Mouse (Mus musculus): ENCODE measurements around the gene Lmtk2. TPM values are rescaled to one million over a fixed set of nuclear protein-coding genes. Genes with fewer than 3 reads are reported as not detected.
A peak's percentile ranks its signal among the peaks of the same experiment; 100 is the strongest.

Lmtk2 gene
- polyA plus RNA-seq, 1 experiment from 2014 or later = 3.5 TPM

- WGBS = 22% methylated on average over 8 of the region's 8 CpGs
Observed at GRCm38 (mm10) chr5:144098640-144098929, 1.7 kb upstream of the Lmtk2 start.

GRCm38 (mm10) chr5:144100948-144101347 is 712 bp downstream of the Lmtk2 start:
- ATAC-seq (replicated peaks; ENCODE audit: extremely low read depth, insufficient read depth, low FRiP score) = 0 out of 2 replicates have a peak, but pooled peaks have one; percentile 3
- peak overlapping the region; percentile 97 for H3K4me3 ChIP-seq (ENCODE audit: low read length)
- peak overlapping the region; percentile 93 for H3K9ac ChIP-seq (ENCODE audit: low read length)
- H3K27ac ChIP-seq (ENCODE audit: low read length) = peak overlapping the region; percentile 83; the same call in 1 of the 2 replicates
- 2% methylated on average over 19 of the region's 20 CpGs for WGBS
- no peaks in the 10 kb centered on the region for H3K36me3 ChIP-seq (ENCODE audit: control insufficient read depth, insufficient read depth)
- H3K4me2 ChIP-seq (ENCODE audit: low read depth, low read length) = peak overlapping the region; percentile 81
- peaks cover 3% of the 10 kb centered on the region for H3K27me3 ChIP-seq (ENCODE audit: control insufficient read depth, insufficient read depth, low read length)
- peaks cover 21% of the 10 kb centered on the region for H3K4me1 ChIP-seq (ENCODE audit: control insufficient read depth, insufficient read depth, low read length)
- H3K9me3 ChIP-seq (replicated peaks; ENCODE audit: control insufficient read depth, low read length) = no peaks in the 10 kb centered on the region

More at GRCm38 (mm10) chr5:144098640-144098929, 1.7 kb upstream of the Lmtk2 start:
- Histone ChIP-seq H3K9ac (ENCODE audit: low read length) (no peak overlapping the region), H3K4me2 (ENCODE audit: low read depth, low read length) (no peak overlapping the region), H3K9me3 (replicated peaks; ENCODE audit: control insufficient read depth, low read length) (no peaks in the 10 kb centered on the region), H3K27ac (ENCODE audit: low read length) (no peak overlapping the region), H3K36me3 (ENCODE audit: control insufficient read depth, insufficient read depth) (no peaks in the 10 kb centered on the region), H3K4me1 (ENCODE audit: control insufficient read depth, insufficient read depth, low read length) (peaks cover 9% of the 10 kb centered on the region), H3K4me3 (ENCODE audit: low read length) (no peak overlapping the region), H3K27me3 (ENCODE audit: control insufficient read depth, insufficient read depth, low read length) (peaks cover 3% of the 10 kb centered on the region)
- ATAC-seq (replicated peaks; ENCODE audit: extremely low read depth, insufficient read depth, low FRiP score) = no peak

GRCm38 (mm10) chr5:144105070-144105469 is 4.8 kb downstream of the Lmtk2 start:
- 19% methylated on average over 9 of the region's 9 CpGs for WGBS
- no peaks in the 10 kb centered on the region for H3K9me3 ChIP-seq (replicated peaks; ENCODE audit: control insufficient read depth, low read length)
- no peaks in the 10 kb centered on the region for H3K27me3 ChIP-seq (ENCODE audit: control insufficient read depth, insufficient read depth, low read length)
- peaks cover 25% of the 10 kb centered on the region for H3K4me1 ChIP-seq (ENCODE audit: control insufficient read depth, insufficient read depth, low read length)
- H3K27ac ChIP-seq (ENCODE audit: low read length) = peak overlapping the region; percentile 64
- no peak for ATAC-seq (replicated peaks; ENCODE audit: extremely low read depth, insufficient read depth, low FRiP score)
- no peaks in the 10 kb centered on the region for H3K36me3 ChIP-seq (ENCODE audit: control insufficient read depth, insufficient read depth)
- no peak overlapping the region for H3K9ac ChIP-seq (ENCODE audit: low read length)
- H3K4me2 ChIP-seq (ENCODE audit: low read depth, low read length) = peak overlapping the region; percentile 19
- no peak overlapping the region for H3K4me3 ChIP-seq (ENCODE audit: low read length)

GRCm38 (mm10) chr5:144105471-144106129 is 5.4 kb downstream of the Lmtk2 start:
- Histone ChIP-seq H3K9me3 (replicated peaks; ENCODE audit: control insufficient read depth, low read length) (no peaks in the 10 kb centered on the region), H3K4me2 (ENCODE audit: low read depth, low read length) (peak overlapping the region; percentile 19; the same call in 1 of the 2 replicates), H3K4me3 (ENCODE audit: low read length) (no peak overlapping the region), H3K27me3 (ENCODE audit: control insufficient read depth, insufficient read depth, low read length) (no peaks in the 10 kb centered on the region), H3K4me1 (ENCODE audit: control insufficient read depth, insufficient read depth, low read length) (peaks cover 25% of the 10 kb centered on the region), H3K36me3 (ENCODE audit: control insufficient read depth, insufficient read depth) (no peaks in the 10 kb centered on the region), H3K27ac (ENCODE audit: low read length) (peak overlapping the region; percentile 64), H3K9ac (ENCODE audit: low read length) (no peak overlapping the region)
- ATAC-seq (replicated peaks; ENCODE audit: extremely low read depth, insufficient read depth, low FRiP score) = no peak; the same call in 1 of the 2 replicates
- WGBS = 61% methylated on average over 6 of the region's 6 CpGs

- H3K9me3 ChIP-seq (replicated peaks; ENCODE audit: control insufficient read depth, low read length) = no peaks in the 10 kb centered on the region
- H3K9ac ChIP-seq (ENCODE audit: low read length) = no peak overlapping the region
- peaks cover 24% of the 10 kb centered on the region for H3K4me1 ChIP-seq (ENCODE audit: control insufficient read depth, insufficient read depth, low read length)
- no peak overlapping the region for H3K4me3 ChIP-seq (ENCODE audit: low read length)
- no peaks in the 10 kb centered on the region for H3K36me3 ChIP-seq (ENCODE audit: control insufficient read depth, insufficient read depth)
- H3K4me2 ChIP-seq (ENCODE audit: low read depth, low read length) = no peak overlapping the region
- H3K27ac ChIP-seq (ENCODE audit: low read length) = peak overlapping the region; percentile 64; the same call in 1 of the 2 replicates
- no peak for ATAC-seq (replicated peaks; ENCODE audit: extremely low read depth, insufficient read depth, low FRiP score)
- no peaks in the 10 kb centered on the region for H3K27me3 ChIP-seq (ENCODE audit: control insufficient read depth, insufficient read depth, low read length)
- 64% methylated on average over 3 of the region's 3 CpGs for WGBS
Observed at GRCm38 (mm10) chr5:144106130-144106510, 5.9 kb downstream of the Lmtk2 start.

- WGBS = 83% methylated on average over 8 of the region's 8 CpGs
- no peaks in the 10 kb centered on the region for H3K27me3 ChIP-seq (ENCODE audit: control insufficient read depth, insufficient read depth, low read length)
- H3K4me1 ChIP-seq (ENCODE audit: control insufficient read depth, insufficient read depth, low read length) = peaks cover 27% of the 10 kb centered on the region
- ATAC-seq (replicated peaks; ENCODE audit: extremely low read depth, insufficient read depth, low FRiP score) = no peak
- no peak overlapping the region for H3K4me3 ChIP-seq (ENCODE audit: low read length)
- no peak overlapping the region for H3K27ac ChIP-seq (ENCODE audit: low read length)
- H3K4me2 ChIP-seq (ENCODE audit: low read depth, low read length) = no peak overlapping the region
- H3K36me3 ChIP-seq (ENCODE audit: control insufficient read depth, insufficient read depth) = no peaks in the 10 kb centered on the region
- H3K9me3 ChIP-seq (replicated peaks; ENCODE audit: control insufficient read depth, low read length) = no peaks in the 10 kb centered on the region
- H3K9ac ChIP-seq (ENCODE audit: low read length) = no peak overlapping the region
Observed at GRCm38 (mm10) chr5:144109201-144109600, 9.0 kb downstream of the Lmtk2 start.

- peaks cover 24% of the 10 kb centered on the region for H3K4me1 ChIP-seq (ENCODE audit: control insufficient read depth, insufficient read depth, low read length)
- H3K9ac ChIP-seq (ENCODE audit: low read length) = no peak overlapping the region
- WGBS = 72% methylated on average over 11 of the region's 11 CpGs
- H3K27ac ChIP-seq (ENCODE audit: low read length) = no peak overlapping the region
- no peak for ATAC-seq (replicated peaks; ENCODE audit: extremely low read depth, insufficient read depth, low FRiP score)
- no peaks in the 10 kb centered on the region for H3K36me3 ChIP-seq (ENCODE audit: control insufficient read depth, insufficient read depth)
- H3K27me3 ChIP-seq (ENCODE audit: control insufficient read depth, insufficient read depth, low read length) = no peaks in the 10 kb centered on the region
- no peaks in the 10 kb centered on the region for H3K9me3 ChIP-seq (replicated peaks; ENCODE audit: control insufficient read depth, low read length)
- no peak overlapping the region for H3K4me3 ChIP-seq (ENCODE audit: low read length)
- no peak overlapping the region for H3K4me2 ChIP-seq (ENCODE audit: low read depth, low read length)
Observed at GRCm38 (mm10) chr5:144112574-144113438, 12.6 kb downstream of the Lmtk2 start.

GRCm38 (mm10) chr5:144114068-144114467 is 13.8 kb downstream of the Lmtk2 start:
- H3K9me3 ChIP-seq (replicated peaks; ENCODE audit: control insufficient read depth, low read length) = no peaks in the 10 kb centered on the region
- H3K4me1 ChIP-seq (ENCODE audit: control insufficient read depth, insufficient read depth, low read length) = peaks cover 24% of the 10 kb centered on the region
- H3K27me3 ChIP-seq (ENCODE audit: control insufficient read depth, insufficient read depth, low read length) = no peaks in the 10 kb centered on the region
- no peaks in the 10 kb centered on the region for H3K36me3 ChIP-seq (ENCODE audit: control insufficient read depth, insufficient read depth)
- H3K4me3 ChIP-seq (ENCODE audit: low read length) = no peak overlapping the region
- 74% methylated on average over 2 of the region's 2 CpGs for WGBS
- H3K4me2 ChIP-seq (ENCODE audit: low read depth, low read length) = no peak overlapping the region
- no peak overlapping the region for H3K27ac ChIP-seq (ENCODE audit: low read length)
- ATAC-seq (replicated peaks; ENCODE audit: extremely low read depth, insufficient read depth, low FRiP score) = no peak
- H3K9ac ChIP-seq (ENCODE audit: low read length) = no peak overlapping the region
